ENCODE assay signal across 22 mouse cellular contexts in genomic region chr6:51372357-51372756, GRCm38 (mm10).
DNase-seq lines count a peak whose midpoint lies in the region; ATAC-seq and TF ChIP-seq lines count a peak whose summit lies in the region.
"Had no signal": no experiment of that assay in that cellular context is flagged by ENCODE, and none has a peak within 500 bp of the region (broad histone marks: within the 10 kb centered on the region; RNA-seq: fewer than 3 reads in every experiment).

No protein-coding gene starts in this region.

- H3K4me3 ChIP-seq in hindbrain, embryonic 13.5 days = no peak overlapping the region
- no peak overlapping the region for H3K4me3 ChIP-seq in hindbrain, embryonic 10.5 days
- no peak overlapping the region for H3K4me3 ChIP-seq in hindbrain, postnatal 0 days (ENCODE audit: low read length)
- H3K4me3 ChIP-seq in limb, embryonic 15.5 days = no peak overlapping the region
- H3K4me3 ChIP-seq: embryonic facial prominence, embryonic 10.5 days; liver, embryonic 12.5 days; myocyte had no signal

- 60% methylated on average over 7 of the region's 7 CpGs for WGBS in hindbrain, embryonic 13.5 days
- WGBS in hindbrain, embryonic 10.5 days = 71% methylated on average over 7 of the region's 7 CpGs
- 55% methylated on average over 7 of the region's 7 CpGs for WGBS in hindbrain, postnatal 0 days
- WGBS in limb, embryonic 15.5 days = 38% methylated on average over 7 of the region's 7 CpGs

- no peaks in the 10 kb centered on the region for H3K9me3 ChIP-seq in hindbrain, embryonic 13.5 days
- H3K9me3 ChIP-seq in hindbrain, embryonic 10.5 days = no peaks in the 10 kb centered on the region
- H3K9me3 ChIP-seq in hindbrain, postnatal 0 days (ENCODE audit: low read length) = no peaks in the 10 kb centered on the region
- H3K9me3 ChIP-seq in limb, embryonic 15.5 days = no peaks in the 10 kb centered on the region
- H3K9me3 ChIP-seq: embryonic facial prominence, embryonic 10.5 days; liver, embryonic 12.5 days had no signal

- intact Hi-C loops in left cerebral cortex, postnatal 10 days (cut with DNase I) = no loop called here

- peak overlapping the region; percentile 50 for H3K27ac ChIP-seq in hindbrain, embryonic 13.5 days
- no peak overlapping the region for H3K27ac ChIP-seq in hindbrain, embryonic 10.5 days
- H3K27ac ChIP-seq in hindbrain, postnatal 0 days = no peak overlapping the region
- H3K27ac ChIP-seq in limb, embryonic 15.5 days = peak overlapping the region; percentile 59; the same call in 1 of the 2 replicates
- H3K27ac ChIP-seq: embryonic facial prominence, embryonic 10.5 days; liver, embryonic 12.5 days had no signal

- no peak for TF ChIP-seq CTCF in hindbrain, postnatal 0 days (IDR thresholded peaks at IDR 0.05; ENCODE audit: low read depth)

- no peak overlapping the region for H3K4me2 ChIP-seq in hindbrain, embryonic 13.5 days
- no peak overlapping the region for H3K4me2 ChIP-seq in hindbrain, postnatal 0 days (ENCODE audit: low read depth, low read length)
- no peak overlapping the region for H3K4me2 ChIP-seq in limb, embryonic 15.5 days
- H3K4me2 ChIP-seq: heart, embryonic 11.5 days; liver, embryonic 12.5 days; lung, embryonic 14.5 days had no signal

- no peaks in the 10 kb centered on the region for H3K36me3 ChIP-seq in hindbrain, embryonic 13.5 days
- H3K36me3 ChIP-seq in hindbrain, embryonic 10.5 days = no peaks in the 10 kb centered on the region
- H3K36me3 ChIP-seq in hindbrain, postnatal 0 days (ENCODE audit: insufficient read depth, low read length) = no peaks in the 10 kb centered on the region
- H3K36me3 ChIP-seq in limb, embryonic 15.5 days = no peaks in the 10 kb centered on the region
- H3K36me3 ChIP-seq: embryonic facial prominence, embryonic 10.5 days; liver, embryonic 12.5 days had no signal

- peaks cover 24% of the 10 kb centered on the region for H3K4me1 ChIP-seq in hindbrain, embryonic 13.5 days (replicated peaks)
- peaks cover 8% of the 10 kb centered on the region for H3K4me1 ChIP-seq in hindbrain, embryonic 10.5 days (replicated peaks)
- H3K4me1 ChIP-seq in hindbrain, postnatal 0 days (ENCODE audit: insufficient read depth, low read length) = no peaks in the 10 kb centered on the region
- H3K4me1 ChIP-seq in limb, embryonic 15.5 days = peaks cover 12% of the 10 kb centered on the region; the same call in 1 of the 2 replicates
- H3K4me1 ChIP-seq: liver, embryonic 12.5 days had no signal

- H3K9ac ChIP-seq in hindbrain, embryonic 13.5 days = no peak overlapping the region
- H3K9ac ChIP-seq in hindbrain, postnatal 0 days (replicated peaks; ENCODE audit: low read length) = no peak overlapping the region
- H3K9ac ChIP-seq in limb, embryonic 15.5 days = no peak overlapping the region
- H3K9ac ChIP-seq: liver, embryonic 12.5 days; lung, embryonic 14.5 days had no signal

- no peak for DNase-seq in hindbrain, embryonic 10.5 days (ENCODE audit: low spot score)
- DNase-seq in ZHBTc4 (ENCODE audit: low read depth, low spot score) (peak; percentile 21), liver (no peak)
- DNase-seq in hindbrain, postnatal 0 days (ENCODE audit: low spot score) = no peak
- no peak for DNase-seq in left cerebral cortex, postnatal 10 days (ENCODE audit: extremely low spot score in 1 of 2, low spot score in 2 of 2)
- DNase-seq: adrenal gland, adult 8-10 months; B cell, adult 2 months; cerebellum, adult 9-10 months; heart, postnatal 10 days; kidney, postnatal 4 days; lung, embryonic 14.5 days; lung, postnatal 4 days; retina, postnatal 1 day; thymus, postnatal 4 days had no signal

- H3K27me3 ChIP-seq in hindbrain, embryonic 13.5 days = no peaks in the 10 kb centered on the region
- H3K27me3 ChIP-seq in hindbrain, embryonic 10.5 days (ENCODE audit: insufficient read depth, poor library complexity, severe bottlenecking) = no peaks in the 10 kb centered on the region
- no peaks in the 10 kb centered on the region for H3K27me3 ChIP-seq in hindbrain, postnatal 0 days (ENCODE audit: insufficient read depth, low read length)
- H3K27me3 ChIP-seq in limb, embryonic 15.5 days = no peaks in the 10 kb centered on the region

- ATAC-seq in hindbrain, embryonic 13.5 days (ENCODE audit: low FRiP score) = no peak
- ATAC-seq in hindbrain, postnatal 0 days = peak; percentile 38; the same call in 1 of the 2 replicates
- ATAC-seq in limb, embryonic 15.5 days (ENCODE audit: insufficient number of reproducible peaks, low FRiP score, low TSS enrichment, low read depth) = 0 out of 2 replicates have a peak, but pooled peaks have one; percentile 52
- ATAC-seq in CD4-positive, CD25-positive, alpha-beta regulatory T cell, adult 4 months = no peak
- ATAC-seq: inflammation-experienced regulatory T-cells, adult 6 months; liver, embryonic 12.5 days had no signal

Comparison
In these comparisons a context has a peak if more than half of its experiments do, and no peak if none do; other contexts are left out.
1. ATAC-seq: peak in hindbrain, postnatal 0 days (single experiment) and limb, embryonic 15.5 days (single experiment); none in hindbrain, embryonic 13.5 days (single experiment) and CD4-positive, CD25-positive, alpha-beta regulatory T cell, adult 4 months (single experiment).
2. H3K27ac ChIP-seq: peak in hindbrain, embryonic 13.5 days (single experiment) and limb, embryonic 15.5 days (single experiment); none in hindbrain, embryonic 10.5 days (single experiment) and hindbrain, postnatal 0 days (single experiment).